Mouse (Mus musculus): ENCODE data around the gene Slc25a35. TPM values are rescaled to one million over a fixed set of nuclear protein-coding genes. Genes with fewer than 3 reads are reported as not detected.
"Not testable (repeated sequence)": the region's sequence is repeated elsewhere in the genome, so short reads cannot be mapped to it uniquely, and the experiment has no call there.

The Slc25a35 gene
- polyA plus RNA-seq, 1 experiment: 46.2 TPM

GRCm38 (mm10) chr11:68961596-68961995 lies 6.3 kb upstream of the Slc25a35 start:
- Histone ChIP-seq H3K27ac (ENCODE audit: insufficient read depth, low read depth, low read length) (no peak overlapping the region), H3K36me3 (ENCODE audit: control insufficient read depth, insufficient read depth, low read length) (no peaks in the 10 kb centered on the region), H3K4me1 (ENCODE audit: control insufficient read depth, insufficient read depth, low read length) (peaks cover 3% of the 10 kb centered on the region), H3K27me3 (replicated peaks; ENCODE audit: control insufficient read depth, insufficient read depth, low read length) (no peaks in the 10 kb centered on the region), H3K4me3 (ENCODE audit: insufficient read depth, low read depth, low read length) (no peak overlapping the region)
- no peak for TF ChIP-seq POLR2A (IDR thresholded peaks at IDR 0.05; ENCODE audit: low read depth, low read length)
- TF ChIP-seq CTCF (conservative IDR thresholded peaks at IDR 0.05; ENCODE audit: insufficient read depth, insufficient read length, low read depth, low read length): no peak
- no peak for DNase-seq
- WGBS: 64% methylated on average over 3 of the region's 3 CpGs

- DNase-seq; H3K4me1 ChIP-seq (ENCODE audit: control insufficient read depth, insufficient read depth, low read length); H3K4me3 ChIP-seq (ENCODE audit: insufficient read depth, low read depth, low read length); H3K27ac ChIP-seq (ENCODE audit: insufficient read depth, low read depth, low read length); H3K36me3 ChIP-seq (ENCODE audit: control insufficient read depth, insufficient read depth, low read length); H3K27me3 ChIP-seq (replicated peaks; ENCODE audit: control insufficient read depth, insufficient read depth, low read length): not testable (repeated sequence)
- WGBS: 23% methylated on average over 11 of the region's 11 CpGs
Measured at GRCm38 (mm10) chr11:68962159-68962558, 5.8 kb upstream of the Slc25a35 start.

GRCm38 (mm10) chr11:68963405-68963804 lies 4.5 kb upstream of the Slc25a35 start:
- peaks cover 9% of the 10 kb centered on the region for H3K4me1 ChIP-seq (ENCODE audit: control insufficient read depth, insufficient read depth, low read length)
- H3K27ac ChIP-seq (ENCODE audit: insufficient read depth, low read depth, low read length): no peak overlapping the region
- WGBS: 64% methylated on average over 2 of the region's 2 CpGs
- no peak for TF ChIP-seq CTCF (conservative IDR thresholded peaks at IDR 0.05; ENCODE audit: insufficient read depth, insufficient read length, low read depth, low read length)
- TF ChIP-seq POLR2A (IDR thresholded peaks at IDR 0.05; ENCODE audit: low read depth, low read length): no peak
- H3K27me3 ChIP-seq (replicated peaks; ENCODE audit: control insufficient read depth, insufficient read depth, low read length): no peaks in the 10 kb centered on the region
- no peak overlapping the region for H3K4me3 ChIP-seq (ENCODE audit: insufficient read depth, low read depth, low read length)
- no peaks in the 10 kb centered on the region for H3K36me3 ChIP-seq (ENCODE audit: control insufficient read depth, insufficient read depth, low read length)
- DNase-seq: no peak

- H3K27me3 ChIP-seq (replicated peaks; ENCODE audit: control insufficient read depth, insufficient read depth, low read length): no peaks in the 10 kb centered on the region
- peaks cover 12% of the 10 kb centered on the region for H3K4me1 ChIP-seq (ENCODE audit: control insufficient read depth, insufficient read depth, low read length)
- H3K4me3 ChIP-seq (ENCODE audit: insufficient read depth, low read depth, low read length): no peak overlapping the region
- H3K27ac ChIP-seq (ENCODE audit: insufficient read depth, low read depth, low read length): no peak overlapping the region
- H3K36me3 ChIP-seq (ENCODE audit: control insufficient read depth, insufficient read depth, low read length): no peaks in the 10 kb centered on the region
- no peak for DNase-seq
- TF ChIP-seq POLR2A (IDR thresholded peaks at IDR 0.05; ENCODE audit: low read depth, low read length) (no peak), CTCF (conservative IDR thresholded peaks at IDR 0.05; ENCODE audit: insufficient read depth, insufficient read length, low read depth, low read length) (no peak)
Measured at GRCm38 (mm10) chr11:68965050-68965449, 2.9 kb upstream of the Slc25a35 start.

- Histone ChIP-seq H3K36me3 (ENCODE audit: control insufficient read depth, insufficient read depth, low read length) (no peaks in the 10 kb centered on the region), H3K4me3 (ENCODE audit: insufficient read depth, low read depth, low read length) (no peak overlapping the region), H3K27ac (ENCODE audit: insufficient read depth, low read depth, low read length) (no peak overlapping the region), H3K4me1 (ENCODE audit: control insufficient read depth, insufficient read depth, low read length) (peaks cover 14% of the 10 kb centered on the region), H3K27me3 (replicated peaks; ENCODE audit: control insufficient read depth, insufficient read depth, low read length) (no peaks in the 10 kb centered on the region)
- peak; percentile 77 for DNase-seq
- 41% methylated on average over 3 of the region's 3 CpGs for WGBS
- TF ChIP-seq CTCF (conservative IDR thresholded peaks at IDR 0.05; ENCODE audit: insufficient read depth, insufficient read length, low read depth, low read length) (no peak), POLR2A (IDR thresholded peaks at IDR 0.05; ENCODE audit: low read depth, low read length) (no peak)
Measured at GRCm38 (mm10) chr11:68965845-68966244, 2.1 kb upstream of the Slc25a35 start.

- WGBS: 44% methylated on average over 1 of the region's 1 CpGs
- DNase-seq: no peak
- Histone ChIP-seq H3K4me3 (ENCODE audit: insufficient read depth, low read depth, low read length) (no peak overlapping the region), H3K4me1 (ENCODE audit: control insufficient read depth, insufficient read depth, low read length) (peaks cover 14% of the 10 kb centered on the region), H3K36me3 (ENCODE audit: control insufficient read depth, insufficient read depth, low read length) (no peaks in the 10 kb centered on the region), H3K27me3 (replicated peaks; ENCODE audit: control insufficient read depth, insufficient read depth, low read length) (no peaks in the 10 kb centered on the region), H3K27ac (ENCODE audit: insufficient read depth, low read depth, low read length) (no peak overlapping the region)
- TF ChIP-seq CTCF (conservative IDR thresholded peaks at IDR 0.05; ENCODE audit: insufficient read depth, insufficient read length, low read depth, low read length): no peak
- TF ChIP-seq POLR2A (IDR thresholded peaks at IDR 0.05; ENCODE audit: low read depth, low read length): no peak
Measured at GRCm38 (mm10) chr11:68966554-68966953, 1.4 kb upstream of the Slc25a35 start.

- no peaks in the 10 kb centered on the region for H3K36me3 ChIP-seq (ENCODE audit: control insufficient read depth, insufficient read depth, low read length)
- TF ChIP-seq POLR2A (IDR thresholded peaks at IDR 0.05; ENCODE audit: low read depth, low read length) (no peak), CTCF (conservative IDR thresholded peaks at IDR 0.05; ENCODE audit: insufficient read depth, insufficient read length, low read depth, low read length) (no peak)
- DNase-seq: no peak
- peak overlapping the region; percentile 54; the same call in 1 of the 2 replicates for H3K27ac ChIP-seq (ENCODE audit: insufficient read depth, low read depth, low read length)
- peaks cover 11% of the 10 kb centered on the region for H3K4me1 ChIP-seq (ENCODE audit: control insufficient read depth, insufficient read depth, low read length)
- H3K27me3 ChIP-seq (replicated peaks; ENCODE audit: control insufficient read depth, insufficient read depth, low read length): no peaks in the 10 kb centered on the region
- WGBS: 79% methylated on average over 11 of the region's 11 CpGs
- peak overlapping the region; percentile 53 for H3K4me3 ChIP-seq (ENCODE audit: insufficient read depth, low read depth, low read length)
Measured at GRCm38 (mm10) chr11:68968752-68969151, 821 bp downstream of the Slc25a35 start.

- Histone ChIP-seq H3K27ac (ENCODE audit: insufficient read depth, low read depth, low read length) (no peak overlapping the region), H3K4me1 (ENCODE audit: control insufficient read depth, insufficient read depth, low read length) (peaks cover 11% of the 10 kb centered on the region), H3K36me3 (ENCODE audit: control insufficient read depth, insufficient read depth, low read length) (no peaks in the 10 kb centered on the region), H3K4me3 (ENCODE audit: insufficient read depth, low read depth, low read length) (peak overlapping the region; percentile 11; the same call in 1 of the 2 replicates), H3K27me3 (replicated peaks; ENCODE audit: control insufficient read depth, insufficient read depth, low read length) (no peaks in the 10 kb centered on the region)
- 57% methylated on average over 4 of the region's 4 CpGs for WGBS
- TF ChIP-seq POLR2A (IDR thresholded peaks at IDR 0.05; ENCODE audit: low read depth, low read length) (no peak), CTCF (conservative IDR thresholded peaks at IDR 0.05; ENCODE audit: insufficient read depth, insufficient read length, low read depth, low read length) (no peak)
- peak; percentile 82 for DNase-seq
Measured at GRCm38 (mm10) chr11:68970232-68970631, 2.3 kb downstream of the Slc25a35 start.

GRCm38 (mm10) chr11:68973250-68974058 lies 5.5 kb downstream of the Slc25a35 start:
- H3K27ac ChIP-seq (ENCODE audit: insufficient read depth, low read depth, low read length): peak overlapping the region; percentile 14; the same call in 1 of the 2 replicates
- 2% methylated on average over 38 of the region's 38 CpGs for WGBS
- peak overlapping the region; percentile 50 for H3K4me3 ChIP-seq (ENCODE audit: insufficient read depth, low read depth, low read length)
- H3K27me3 ChIP-seq (replicated peaks; ENCODE audit: control insufficient read depth, insufficient read depth, low read length); H3K4me1 ChIP-seq (ENCODE audit: control insufficient read depth, insufficient read depth, low read length); H3K36me3 ChIP-seq (ENCODE audit: control insufficient read depth, insufficient read depth, low read length): not testable (repeated sequence)
- peak; percentile 94 for DNase-seq
